Mouse (Mus musculus) liver, postnatal 0 days (tissue): ENCODE data around the gene Atp8a2. TPM values are rescaled to one million over a fixed set of nuclear protein-coding genes. Genes with fewer than 3 reads are reported as not detected.
A peak's percentile ranks its signal among the peaks of the same experiment; 100 is the strongest.

Experiments used
- ATAC-seq: fragments of 200-750 bp; cut with Nextera tagmentation; 2 replicates; pipeline ENCODE4 v1.8.0; 2017; ENCODE audit warnings: mild to moderate bottlenecking, moderate library complexity
- DNase-seq: peaks from one replicate; pipeline ENCODE4 v3.0.0-alpha.2; 2016
- H3K27ac ChIP-seq: fragments of 300-500 bp; sonication (generic); 2 replicates; pipeline ENCODE4 v1.5.1; 2014; ENCODE audit warnings: antibody characterized with exemption, moderate library complexity, mild to moderate bottlenecking, low read depth
- H3K27me3 ChIP-seq: fragments of 300-500 bp; sonication (generic); 2 replicates; pipeline ENCODE4 v1.6.1; 2014; ENCODE audit warnings: low read length, control low read depth, mixed read lengths; ENCODE audit not compliant: insufficient read depth
- H3K36me3 ChIP-seq: fragments of 300-500 bp; sonication (generic); replicated peaks from 2 replicates; pipeline ENCODE4 v1.6.1; 2014; ENCODE audit warnings: mild to moderate bottlenecking, control low read depth, low read length, moderate library complexity, mixed read lengths; ENCODE audit not compliant: insufficient read depth
- H3K4me1 ChIP-seq: fragments of 300-500 bp; sonication (generic); 2 replicates; pipeline ENCODE4 v1.6.1; 2014; ENCODE audit warnings: antibody characterized with exemption, mild to moderate bottlenecking, control low read depth; ENCODE audit not compliant: insufficient read depth
- H3K4me2 ChIP-seq: fragments of 300-500 bp; sonication (generic); 2 replicates; pipeline ENCODE4 v1.6.1; 2014; ENCODE audit warnings: low read depth, mild to moderate bottlenecking, low read length, moderate library complexity, mixed read lengths
- H3K4me3 ChIP-seq: fragments of 300-500 bp; sonication (generic); 2 replicates; pipeline ENCODE4 v1.5.1; 2014; ENCODE audit warnings: low read depth, low read length
- H3K9ac ChIP-seq: fragments of 300-500 bp; sonication (generic); replicated peaks from 2 replicates; pipeline ENCODE4 v1.6.1; 2014; ENCODE audit warnings: mild to moderate bottlenecking, moderate library complexity
- H3K9me3 ChIP-seq: fragments of 300-500 bp; sonication (generic); 2 replicates; pipeline ENCODE4 v1.6.1; 2016; ENCODE audit warnings: mild to moderate bottlenecking, control low read depth, low read length, mixed read lengths
- CTCF ChIP-seq: sonication (generic); IDR thresholded peaks from 2 replicates; pipeline ENCODE4 v1.5.1; 2016; ENCODE audit warnings: antibody characterized with exemption, low read depth
- EP300 ChIP-seq: IDR thresholded peaks from 2 replicates; pipeline ENCODE4 v1.6.1; 2016; ENCODE audit warnings: antibody characterized with exemption, low read depth, mild to moderate bottlenecking
- WGBS: fragments of 180-500 bp; shearing (Covaris S2); extraction: QIAGEN DNeasy Blood & Tissue Kit; methylation state at CpG from one replicate; pipeline ENCODE4 v1.1.7; 2014; ENCODE audit not compliant: insufficient replicate concordance; 5-methylcytosine and 5-hydroxymethylcytosine counted together
- polyA plus RNA-seq: library from polyadenylated mRNA; unstranded; fragments of >200 nt; fragmentation: Nextera tagmentation; extraction: Ambion mirVana; gene quantifications from 2 replicates; pipeline ENCODE4 v1.2.1, GENCODE M21; 2015

Gene Atp8a2
- polyA plus RNA-seq, 1 experiment from 2014 or later, result 7.5 TPM

DNA sequence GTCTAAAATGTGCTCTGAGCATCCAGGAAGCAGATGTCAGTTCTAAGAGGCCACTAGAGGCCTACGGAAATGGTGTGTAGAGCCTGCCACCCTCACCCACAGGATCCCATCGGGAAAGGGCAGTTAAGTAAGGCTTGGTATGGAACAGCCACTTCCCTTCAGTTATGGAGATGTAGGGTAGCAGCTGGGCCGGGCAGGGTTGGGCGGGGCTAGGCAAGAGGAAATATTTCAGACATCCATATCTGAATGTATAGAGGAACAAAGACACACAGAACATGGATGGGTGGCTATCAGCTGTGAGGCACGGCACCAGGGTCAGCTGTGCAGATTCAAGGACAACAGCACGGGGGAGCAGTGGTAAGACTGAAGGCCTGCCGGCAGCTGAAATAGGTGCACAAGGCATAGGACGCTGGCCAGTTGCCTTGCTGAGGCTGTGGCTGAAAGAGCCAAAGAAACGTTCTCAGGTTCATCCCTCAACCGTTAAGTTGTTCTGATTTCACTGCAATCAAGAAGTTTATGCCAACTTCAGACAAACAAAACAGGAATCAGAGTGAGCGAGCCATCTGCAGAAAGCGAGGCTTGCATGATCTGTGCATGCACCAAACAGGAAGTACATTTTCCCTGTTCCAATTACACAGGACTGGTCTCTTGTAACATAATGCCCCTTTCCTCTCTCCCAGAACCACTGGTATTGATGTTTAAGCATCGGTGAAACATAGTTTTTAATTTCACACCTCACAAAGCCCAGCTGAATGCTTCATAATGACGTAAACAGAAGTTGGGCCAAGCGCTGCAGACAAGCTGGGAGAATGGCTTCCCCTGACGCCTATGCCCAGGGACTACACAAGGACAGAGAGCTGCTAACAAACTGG lies 549.9 kb downstream of the Atp8a2 start:
- no peak for TF ChIP-seq EP300
- 0 out of 2 replicates have a peak, but pooled peaks have one; percentile 20 for TF ChIP-seq CTCF
- no peaks in the 10 kb centered on the region for H3K27me3 ChIP-seq
- no peak overlapping the region for H3K27ac ChIP-seq
- peaks cover 13% of the 10 kb centered on the region for H3K4me1 ChIP-seq
- DNase-seq, result no peak
- ATAC-seq, result no peak
- WGBS, result 54% methylated on average over 16 of the region's 16 CpGs
- no peaks in the 10 kb centered on the region for H3K36me3 ChIP-seq
- no peak overlapping the region for H3K4me3 ChIP-seq
- H3K4me2 ChIP-seq, result no peak overlapping the region
- H3K9me3 ChIP-seq, result no peaks in the 10 kb centered on the region
- no peak overlapping the region for H3K9ac ChIP-seq

DNA sequence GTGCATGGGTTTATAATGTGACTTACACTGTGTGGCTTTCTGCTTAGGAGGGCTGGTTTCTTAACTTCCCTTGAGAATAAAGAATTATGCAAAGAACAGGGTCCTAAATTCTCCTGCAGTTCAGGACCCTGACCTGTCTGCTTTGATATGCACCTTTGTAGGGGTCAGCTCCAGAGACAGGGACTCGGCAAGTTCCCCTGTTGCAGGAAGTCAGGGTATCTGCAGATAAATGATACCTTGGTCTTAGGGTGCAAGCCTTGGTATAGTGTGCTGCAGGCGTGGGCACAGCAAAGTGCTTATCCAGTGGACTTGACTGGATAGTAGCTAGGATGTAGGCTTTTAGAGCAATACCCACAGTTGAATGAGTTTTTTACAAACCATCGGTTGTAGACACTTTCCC lies 552.1 kb downstream of the Atp8a2 start:
- Histone ChIP-seq H3K9ac (no peak overlapping the region), H3K4me2 (no peak overlapping the region), H3K4me1 (peaks cover 13% of the 10 kb centered on the region), H3K4me3 (no peak overlapping the region), H3K27me3 (no peaks in the 10 kb centered on the region), H3K9me3 (no peaks in the 10 kb centered on the region), H3K27ac (no peak overlapping the region), H3K36me3 (no peaks in the 10 kb centered on the region)
- ATAC-seq (no peak), DNase-seq (no peak)
- TF ChIP-seq EP300, result no peak
- no peak for TF ChIP-seq CTCF
- 50% methylated on average over 3 of the region's 3 CpGs for WGBS

DNA sequence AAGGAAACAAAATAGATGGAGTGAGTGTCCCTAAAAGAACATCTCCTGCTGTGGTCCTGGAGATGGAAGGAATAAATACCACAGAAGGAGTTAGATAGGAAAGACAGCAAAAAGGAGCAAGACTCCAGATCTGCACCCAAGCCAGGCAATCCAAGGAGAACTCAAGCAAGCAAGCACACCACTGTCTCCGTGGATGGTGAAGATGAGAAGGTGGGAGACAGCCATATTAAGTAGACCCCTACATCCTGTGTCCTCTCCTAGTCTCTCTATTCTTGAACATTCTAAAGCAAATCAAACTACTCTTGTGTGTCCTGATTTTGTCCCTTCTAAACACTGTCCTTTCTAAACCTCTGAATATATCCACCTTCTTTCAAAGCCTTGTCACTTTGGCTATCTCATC lies 552.8 kb downstream of the Atp8a2 start:
- no peak for ATAC-seq
- Histone ChIP-seq H3K4me3 (no peak overlapping the region), H3K36me3 (no peaks in the 10 kb centered on the region), H3K9me3 (no peaks in the 10 kb centered on the region), H3K4me1 (peaks cover 13% of the 10 kb centered on the region), H3K9ac (no peak overlapping the region), H3K27ac (no peak overlapping the region), H3K4me2 (no peak overlapping the region), H3K27me3 (no peaks in the 10 kb centered on the region)
- no peak for TF ChIP-seq CTCF
- TF ChIP-seq EP300, result no peak
- DNase-seq, result no peak
- 55% methylated on average over 1 of the region's 1 CpGs for WGBS

DNA sequence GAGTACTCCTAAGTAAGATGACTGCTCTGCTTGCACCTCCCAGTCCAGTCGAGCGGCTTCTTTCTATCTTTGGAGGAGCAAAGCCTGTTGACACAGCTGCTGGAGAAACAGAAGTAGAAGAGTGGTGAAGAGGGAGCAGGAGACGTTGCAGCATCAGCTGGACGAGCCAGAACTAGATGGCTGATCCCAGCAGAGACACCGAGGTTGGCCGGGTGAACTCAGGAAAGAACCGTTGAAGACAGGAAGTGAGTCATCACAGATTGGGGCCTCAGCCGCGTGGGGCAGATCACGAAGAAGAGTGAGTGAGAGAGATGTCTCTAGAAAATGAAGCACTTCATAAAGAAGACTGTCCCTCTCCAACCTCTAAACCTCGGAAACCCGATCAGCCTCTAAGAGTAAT lies 553.4 kb downstream of the Atp8a2 start:
- H3K27me3 ChIP-seq, result no peaks in the 10 kb centered on the region
- no peak overlapping the region for H3K27ac ChIP-seq
- TF ChIP-seq CTCF, result no peak
- TF ChIP-seq EP300, result no peak
- no peaks in the 10 kb centered on the region for H3K9me3 ChIP-seq
- H3K9ac ChIP-seq, result no peak overlapping the region
- ATAC-seq (no peak), DNase-seq (peak; percentile 25)
- no peak overlapping the region for H3K4me2 ChIP-seq
- no peaks in the 10 kb centered on the region for H3K36me3 ChIP-seq
- WGBS, result 20% methylated on average over 12 of the region's 12 CpGs
- H3K4me3 ChIP-seq, result no peak overlapping the region
- peaks cover 13% of the 10 kb centered on the region for H3K4me1 ChIP-seq

DNA sequence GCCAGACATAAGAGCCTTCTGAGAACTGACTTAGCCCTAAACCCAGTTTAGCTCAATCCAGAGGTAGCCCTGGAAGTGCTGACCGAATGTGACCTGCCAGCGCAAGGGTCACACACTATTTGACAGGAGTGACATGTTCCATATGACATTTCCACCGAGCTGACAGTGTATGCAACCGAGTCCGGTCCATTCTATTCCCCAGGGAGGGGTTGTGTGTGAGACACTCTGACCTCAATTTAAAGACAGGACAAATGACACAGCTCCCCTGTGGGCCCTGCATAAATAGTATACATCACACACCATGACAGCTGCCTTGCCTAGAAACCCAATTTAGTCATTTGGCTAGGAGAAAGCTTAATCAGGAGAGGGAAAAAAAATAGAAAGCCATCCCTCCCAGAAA lies 555.1 kb downstream of the Atp8a2 start:
- WGBS, result 51% methylated on average over 5 of the region's 5 CpGs
- Histone ChIP-seq H3K9ac (no peak overlapping the region), H3K4me3 (no peak overlapping the region), H3K36me3 (no peaks in the 10 kb centered on the region), H3K4me2 (no peak overlapping the region), H3K27ac (no peak overlapping the region), H3K27me3 (no peaks in the 10 kb centered on the region), H3K9me3 (no peaks in the 10 kb centered on the region), H3K4me1 (peaks cover 9% of the 10 kb centered on the region)
- ATAC-seq, result no peak
- no peak for TF ChIP-seq EP300
- TF ChIP-seq CTCF, result no peak
- no peak for DNase-seq

DNA sequence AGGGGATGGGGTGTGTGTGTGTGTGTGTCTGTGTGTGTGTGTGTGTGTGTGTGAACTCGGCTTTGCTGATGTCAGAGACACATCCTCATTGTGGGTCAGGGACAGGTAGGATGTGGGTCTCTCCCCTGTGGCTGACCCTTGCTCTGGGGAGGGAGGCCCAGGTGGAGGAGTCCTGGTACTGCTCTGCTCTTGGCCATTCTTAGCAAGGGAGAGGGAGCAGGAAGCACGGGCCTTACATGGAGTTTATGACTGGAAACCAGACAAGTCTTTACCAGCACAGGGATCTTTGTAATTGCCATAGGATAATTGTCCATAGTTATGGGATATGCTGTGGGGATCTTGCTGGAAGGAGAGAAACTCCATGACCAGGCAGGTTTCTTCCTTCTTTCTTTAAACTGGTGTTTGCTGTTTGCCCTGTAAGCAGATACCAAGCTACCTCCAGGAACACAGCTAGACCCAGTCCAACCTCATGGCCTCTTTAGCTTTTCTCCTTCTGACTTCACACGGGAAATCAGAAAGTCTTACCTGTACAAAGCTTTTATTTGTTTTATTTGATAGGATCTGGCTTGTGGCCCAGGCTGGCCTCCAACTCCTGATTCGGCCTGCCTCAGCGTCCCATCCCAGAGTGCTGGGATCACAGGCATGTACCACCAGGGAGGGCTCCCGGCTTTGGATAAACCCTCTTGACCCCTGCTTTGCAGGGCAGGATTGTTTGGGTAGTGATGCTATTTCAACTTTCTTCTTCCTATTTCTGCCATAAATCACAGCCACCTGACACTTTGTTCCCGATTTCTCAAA lies 557.9 kb downstream of the Atp8a2 start:
- no peak overlapping the region for H3K4me2 ChIP-seq
- no peaks in the 10 kb centered on the region for H3K27me3 ChIP-seq
- H3K4me3 ChIP-seq, result no peak overlapping the region
- H3K9me3 ChIP-seq, result no peaks in the 10 kb centered on the region
- H3K27ac ChIP-seq, result no peak overlapping the region
- no peak for DNase-seq
- WGBS, result 56% methylated on average over 7 of the region's 7 CpGs
- H3K9ac ChIP-seq, result no peak overlapping the region
- peaks cover 2% of the 10 kb centered on the region; the same call in 1 of the 2 replicates for H3K4me1 ChIP-seq
- no peak for ATAC-seq
- TF ChIP-seq EP300 (no peak), CTCF (no peak)
- H3K36me3 ChIP-seq, result no peaks in the 10 kb centered on the region
